Mouse (Mus musculus) myocyte (in vitro differentiated cells): ENCODE data around the gene Grb14.

ENCODE experiments used
- CEBPB ChIP-seq: IDR thresholded peaks from 2 replicates; pipeline ENCODE4 v1.6.1; 2011; ENCODE audit warnings: mild to moderate bottlenecking, moderate library complexity; ENCODE audit not compliant: poor library complexity, insufficient read depth, severe bottlenecking
- MAX ChIP-seq: IDR thresholded peaks from one replicate; pipeline ENCODE4 v1.6.1; 2011; ENCODE audit warnings: low read depth, mild to moderate bottlenecking, control low read depth
- MYOD1 ChIP-seq, 3 experiments: IDR thresholded peaks; one replicate each; pipeline ENCODE4 v1.6.1; 2011; ENCODE audit warnings: control low read depth in 2 of 3, low read depth in 2 of 3, mild to moderate bottlenecking in 2 of 3, moderate library complexity in 1 of 3; ENCODE audit not compliant: insufficient read length in 2 of 3, control insufficient read depth in 1 of 3
- POLR2A ChIP-seq: IDR thresholded peaks from one replicate; pipeline ENCODE4 v1.6.1; 2011; ENCODE audit warnings: low read depth, mild to moderate bottlenecking, control low read depth, moderate library complexity; ENCODE audit not compliant: insufficient read length
- POLR2AphosphoS2 ChIP-seq: IDR thresholded peaks from one replicate; pipeline ENCODE4 v1.6.1; 2011; ENCODE audit warnings: low read depth, control low read depth; ENCODE audit not compliant: insufficient read length
- USF1 ChIP-seq: IDR thresholded peaks from one replicate; pipeline ENCODE4 v1.6.1; 2011; ENCODE audit warnings: low read depth, mild to moderate bottlenecking, control low read depth, moderate library complexity

DNA sequence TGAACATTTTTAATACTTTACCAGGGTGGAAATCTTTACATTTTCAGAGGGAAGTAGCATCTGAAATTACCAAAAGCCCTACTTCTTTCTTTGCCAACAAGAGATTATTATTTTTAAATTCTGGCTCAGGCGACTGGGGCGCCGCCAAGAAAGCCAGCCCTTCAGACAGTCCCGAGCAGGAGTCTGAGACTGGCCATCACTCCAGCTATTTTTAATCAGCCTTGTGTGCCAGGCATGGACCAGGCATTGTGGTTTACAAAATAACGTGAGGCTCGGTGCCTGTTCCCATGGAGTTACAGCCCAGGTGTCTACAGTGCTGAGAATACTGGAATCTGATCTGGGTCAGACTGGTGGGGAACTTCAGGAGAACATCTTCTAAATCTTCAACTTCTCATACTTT is 58.5 kb downstream of the Grb14 start:
- TF ChIP-seq MAX (no peak), CEBPB (no peak), POLR2A (no peak), POLR2AphosphoS2 (no peak), MYOD1 (IDR thresholded peaks at IDR 0.05; ENCODE audit: control insufficient read depth in 1 of 3, insufficient read length in 2 of 3, low read depth in 2 of 3) (no peak), USF1 (no peak)
